Mouse (Mus musculus): Measurements from ENCODE around the gene Nosip. TPM values are rescaled to one million over a fixed set of nuclear protein-coding genes. Genes with fewer than 3 reads are reported as not detected.

The Nosip gene
- total RNA-seq, 2 experiments from 2014 or later = 47.3 to 48.3 TPM

DNA sequence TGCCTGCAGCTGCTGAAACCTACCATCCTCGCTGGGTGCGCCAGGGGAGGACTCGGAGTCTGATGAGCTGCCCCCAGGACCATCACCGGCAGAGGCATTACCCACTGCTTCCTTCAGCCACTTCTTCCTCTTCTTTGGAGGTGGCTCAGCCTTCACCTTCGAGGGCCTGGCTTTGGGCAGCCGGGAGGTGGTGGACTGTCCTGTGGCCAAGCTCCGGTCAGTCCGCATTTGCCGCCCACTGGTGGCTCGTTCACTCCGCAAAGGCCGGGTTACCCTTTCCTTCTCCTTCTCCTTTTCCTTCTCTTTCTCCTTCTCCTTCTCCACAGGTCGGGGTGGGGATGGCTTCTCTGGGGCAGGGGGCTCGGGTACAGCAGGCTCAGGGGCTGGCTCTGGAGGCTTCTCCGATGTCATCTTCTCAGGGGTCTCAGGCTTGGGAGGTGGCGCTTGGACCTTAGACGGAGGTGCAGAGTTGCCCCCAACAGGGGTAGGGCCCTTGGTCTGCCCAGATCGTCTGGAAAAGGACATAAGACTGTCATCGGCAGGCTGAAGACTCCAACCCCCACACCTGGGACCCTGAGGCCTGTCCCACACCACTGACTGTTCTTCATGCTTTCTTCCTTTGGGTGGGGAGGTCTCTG, 28.4 kb upstream of the Nosip start:
- DNase-seq (ENCODE audit: low spot score in 2 of 2) = no peak

GRCm38 (mm10) chr7:45035631-45036030, 26.6 kb upstream of the Nosip start:
- no peak for DNase-seq (ENCODE audit: low spot score in 2 of 2)

- DNase-seq (ENCODE audit: low spot score in 2 of 2) = no peak
Observed at GRCm38 (mm10) chr7:45036702-45037101, 25.5 kb upstream of the Nosip start.

- peak in 1 of 2 experiments; percentile 58 for DNase-seq (ENCODE audit: low spot score in 2 of 2)
Observed at GRCm38 (mm10) chr7:45037720-45038361, 24.4 kb upstream of the Nosip start.

- DNase-seq (ENCODE audit: low spot score in 2 of 2) = no peak
Observed at GRCm38 (mm10) chr7:45038411-45038810, 23.8 kb upstream of the Nosip start.

DNA sequence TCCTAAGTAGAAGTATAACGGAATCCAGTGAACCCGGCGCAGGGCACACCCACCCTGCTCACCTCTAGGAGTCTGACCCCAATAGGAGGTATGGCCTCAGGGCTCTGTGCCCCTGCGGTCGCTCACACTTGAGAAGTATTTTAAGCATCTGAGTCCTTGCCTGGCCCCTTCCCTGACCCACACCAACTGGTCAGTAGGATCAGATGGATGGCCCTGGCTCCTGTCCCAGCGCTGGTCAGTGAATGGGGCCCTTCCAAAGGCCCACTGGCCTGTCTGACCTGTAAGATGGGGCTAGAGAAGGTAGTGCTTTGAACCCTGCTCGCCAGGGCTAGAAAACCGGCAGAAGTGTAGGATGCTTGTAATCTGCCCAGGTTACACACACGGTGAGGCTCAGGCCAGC, 21.4 kb upstream of the Nosip start:
- DNase-seq (ENCODE audit: low spot score in 2 of 2) = no peak

DNA sequence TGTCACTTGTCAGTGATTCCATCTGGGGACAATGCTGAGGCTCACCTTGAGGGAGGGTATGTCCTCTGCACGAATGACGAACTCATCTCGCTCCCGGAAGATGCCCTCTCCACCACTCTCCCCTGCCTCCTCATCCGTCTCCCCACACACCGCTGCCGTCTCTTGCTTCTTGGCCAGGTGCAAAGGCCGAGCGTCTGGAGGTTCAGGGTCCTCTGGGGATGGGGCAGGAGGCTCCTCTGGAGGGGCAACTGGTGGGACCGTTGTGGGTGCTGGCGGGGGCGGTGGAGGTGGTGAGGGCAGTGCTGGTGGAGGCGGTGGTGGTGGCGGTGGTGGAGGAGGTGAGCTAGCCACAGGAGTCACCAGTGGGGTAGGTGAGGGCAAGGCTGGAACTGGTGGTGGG, 18.9 kb upstream of the Nosip start:
- no peak for DNase-seq (ENCODE audit: low spot score in 2 of 2)

DNA sequence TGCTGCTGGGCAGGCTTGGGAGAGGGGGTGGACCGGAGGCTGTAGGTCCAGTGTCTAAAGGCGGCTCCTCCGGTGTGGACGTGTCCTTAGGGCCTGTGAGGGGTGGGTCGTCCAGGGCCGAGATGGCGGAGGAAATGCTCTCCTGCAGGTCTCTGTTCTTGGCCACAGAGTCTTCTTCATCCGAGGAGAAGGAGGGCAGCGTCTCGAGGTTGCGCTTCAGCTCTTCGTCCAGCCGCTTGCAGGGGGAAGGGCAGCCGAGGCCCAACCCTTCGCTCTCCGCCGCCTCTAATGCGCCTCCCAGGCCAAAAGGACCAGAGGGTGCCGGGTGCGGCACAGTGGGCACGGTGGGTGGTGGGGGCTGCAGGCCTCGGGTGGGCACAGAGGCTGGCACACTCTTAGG, 16.5 kb upstream of the Nosip start:
- DNase-seq (ENCODE audit: low spot score in 2 of 2) = no peak

GRCm38 (mm10) chr7:45046853-45047350, 15.3 kb upstream of the Nosip start:
- no peak for DNase-seq (ENCODE audit: low spot score in 2 of 2)

- no peak for DNase-seq (ENCODE audit: low spot score in 2 of 2)
Observed at GRCm38 (mm10) chr7:45047491-45047890, 14.7 kb upstream of the Nosip start.

DNA sequence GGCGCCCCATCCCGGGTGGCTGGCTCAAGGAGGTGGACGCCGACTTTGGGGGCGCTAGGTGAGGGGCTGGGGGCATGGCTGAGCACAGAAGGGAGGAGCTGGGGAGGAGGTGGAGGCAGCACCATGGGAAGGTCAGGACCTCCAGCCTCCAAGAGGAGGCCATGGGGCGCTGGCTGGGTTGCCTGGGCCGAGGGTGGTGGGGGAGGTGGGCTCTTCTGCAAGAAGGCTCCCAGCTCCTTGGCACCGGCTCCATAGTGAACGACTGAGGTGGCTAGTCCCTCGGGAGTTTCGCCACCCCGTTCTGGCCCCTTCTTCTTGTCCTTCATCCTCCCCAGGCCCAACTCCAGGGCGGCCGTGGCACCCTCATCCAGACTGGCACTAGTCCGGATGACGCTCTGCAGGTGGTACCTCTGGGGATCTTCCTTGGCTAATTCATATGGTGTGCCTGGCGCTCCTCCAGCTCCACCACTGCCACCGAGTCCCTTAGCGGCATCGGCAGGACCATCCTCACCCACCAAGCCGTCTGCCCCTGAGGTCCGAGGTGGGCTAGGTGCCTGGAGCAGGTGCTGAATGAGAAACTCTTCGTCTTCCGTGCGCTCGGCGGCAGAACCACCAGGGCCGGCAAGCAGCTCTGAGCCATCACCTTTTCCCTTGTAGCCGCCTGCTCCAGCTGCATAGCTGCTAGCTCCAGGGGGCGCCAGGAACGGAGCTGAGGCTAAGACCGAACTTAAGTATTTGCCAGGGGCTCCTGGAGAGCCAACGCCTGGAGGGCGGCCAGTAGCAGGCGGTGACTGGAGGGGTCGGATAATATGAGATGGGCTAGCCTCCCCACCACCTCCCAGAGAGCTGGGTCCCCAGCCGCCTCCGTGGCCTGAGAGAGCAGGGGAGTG, 14.0 kb upstream of the Nosip start:
- DNase-seq (ENCODE audit: low spot score in 2 of 2) = no peak

DNA sequence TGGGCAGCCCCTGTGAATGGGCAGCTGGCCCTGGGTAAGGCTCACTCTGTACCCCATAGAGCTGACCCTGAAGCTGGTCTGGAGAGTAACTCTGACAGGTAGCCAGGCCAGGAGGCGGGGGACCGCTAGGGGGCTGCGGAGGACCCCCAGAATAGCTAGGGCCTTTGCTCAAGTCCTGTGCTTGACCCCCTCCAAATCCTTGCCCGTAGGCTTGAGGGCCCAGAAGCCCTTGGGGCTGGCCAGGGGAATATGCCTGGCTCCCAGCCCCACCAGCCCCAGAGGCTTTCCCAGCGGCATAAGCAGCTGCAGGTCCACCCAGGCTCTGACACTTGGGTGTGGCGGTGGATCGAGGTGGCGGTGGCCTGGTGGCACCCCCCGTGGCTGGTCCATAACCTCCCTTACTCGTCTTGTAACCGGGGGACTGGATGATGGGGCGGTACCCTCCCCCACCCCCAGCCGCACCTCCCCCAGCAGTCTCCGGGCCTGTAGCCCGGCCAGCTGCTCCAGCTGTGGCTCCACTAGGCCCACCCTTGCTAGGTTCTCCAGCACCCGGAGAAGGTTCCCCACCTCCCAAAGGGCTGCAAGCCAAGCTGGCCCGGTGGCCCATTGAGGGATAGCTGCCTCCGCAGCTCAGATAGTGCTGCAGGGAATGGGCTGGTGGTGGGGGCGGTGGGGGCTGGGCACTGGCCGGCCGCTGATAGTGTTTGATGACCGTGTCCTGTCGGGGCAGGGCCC, 13.1 kb upstream of the Nosip start:
- peak in 1 of 2 experiments; percentile 31 for DNase-seq (ENCODE audit: low spot score in 2 of 2)

- peak; percentile 63 to 83 for DNase-seq (ENCODE audit: low spot score in 2 of 2)
Observed at GRCm38 (mm10) chr7:45050945-45051600, 11.2 kb upstream of the Nosip start.

DNA sequence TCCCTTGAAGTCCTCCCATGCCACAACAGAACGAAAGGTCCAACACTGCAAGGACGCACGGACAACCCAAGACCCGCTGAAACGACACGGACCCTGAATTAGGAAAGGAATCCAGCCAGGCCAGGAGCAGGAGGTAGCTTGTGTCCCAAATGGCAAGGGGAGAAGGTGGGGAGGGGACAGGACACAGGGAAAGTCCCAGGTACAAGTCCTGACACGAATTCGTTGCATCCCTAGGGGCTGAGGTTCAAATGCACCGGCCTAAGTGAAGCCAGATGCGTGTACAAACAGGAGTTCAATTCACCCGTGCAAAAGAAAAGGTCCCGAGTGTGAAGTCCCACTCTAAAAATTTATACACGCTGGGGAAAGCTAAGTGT, 10.6 kb upstream of the Nosip start:
- no peak for DNase-seq (ENCODE audit: low spot score in 2 of 2)

DNA sequence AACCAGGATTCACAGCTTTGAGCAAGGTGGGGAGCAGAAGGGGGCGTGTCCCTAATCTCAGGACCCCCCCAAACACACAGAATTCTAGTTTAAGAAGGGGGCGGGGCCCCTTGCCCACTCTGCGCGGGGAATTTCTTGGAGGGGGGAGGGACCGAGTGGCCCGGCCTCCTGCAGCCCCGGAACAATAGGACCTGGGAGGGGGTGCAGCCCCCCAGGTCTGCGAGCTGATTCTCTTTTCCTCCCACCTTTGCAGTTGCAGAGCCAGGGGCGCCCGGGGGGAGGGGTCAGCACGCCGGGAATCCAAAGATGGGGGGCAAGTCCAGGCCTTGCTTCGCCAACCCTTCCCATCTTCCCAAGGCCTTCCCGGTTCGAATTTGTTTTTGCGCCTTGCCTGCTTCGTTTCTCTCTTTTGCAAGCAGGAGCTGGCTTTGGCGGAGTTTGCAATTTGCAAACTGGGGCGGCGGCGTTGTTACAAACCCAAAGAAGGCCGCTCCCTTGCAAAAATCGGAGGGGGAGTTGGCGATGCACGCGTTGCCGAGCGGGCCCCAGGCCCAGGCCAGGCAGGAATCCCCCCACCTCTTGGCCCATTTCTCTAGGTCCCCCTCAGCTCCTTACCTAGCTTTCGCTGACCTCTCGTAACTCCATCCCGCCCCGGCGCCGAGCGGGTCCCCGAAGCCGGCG, 9.9 kb upstream of the Nosip start:
- peak in 1 of 2 experiments; percentile 53 for DNase-seq (ENCODE audit: low spot score in 2 of 2)

DNA sequence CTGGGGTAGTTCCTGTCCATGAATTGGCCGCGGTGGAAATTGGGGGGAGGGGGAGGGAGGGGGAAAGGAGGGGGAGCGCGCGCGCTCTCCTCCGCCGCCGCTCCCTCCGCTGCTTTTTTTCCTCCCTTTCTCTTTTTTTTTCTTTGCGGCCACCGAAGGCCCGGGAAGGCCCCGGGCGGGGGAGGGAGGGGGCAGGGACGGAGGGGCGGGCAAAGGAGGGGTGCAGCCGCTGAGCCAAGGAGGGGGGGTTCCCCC, 9.4 kb upstream of the Nosip start, which contains the start of gene Prr12:
Gene Prr12 (minus strand): TSS at position 20 of the 255 bp plus-strand sequence.
- no peak for DNase-seq (ENCODE audit: low spot score in 2 of 2)

GRCm38 (mm10) chr7:45053117-45053930, 8.9 kb upstream of the Nosip start:
- DNase-seq (ENCODE audit: low spot score in 2 of 2) = peak in 1 of 2 experiments; percentile 80

DNA sequence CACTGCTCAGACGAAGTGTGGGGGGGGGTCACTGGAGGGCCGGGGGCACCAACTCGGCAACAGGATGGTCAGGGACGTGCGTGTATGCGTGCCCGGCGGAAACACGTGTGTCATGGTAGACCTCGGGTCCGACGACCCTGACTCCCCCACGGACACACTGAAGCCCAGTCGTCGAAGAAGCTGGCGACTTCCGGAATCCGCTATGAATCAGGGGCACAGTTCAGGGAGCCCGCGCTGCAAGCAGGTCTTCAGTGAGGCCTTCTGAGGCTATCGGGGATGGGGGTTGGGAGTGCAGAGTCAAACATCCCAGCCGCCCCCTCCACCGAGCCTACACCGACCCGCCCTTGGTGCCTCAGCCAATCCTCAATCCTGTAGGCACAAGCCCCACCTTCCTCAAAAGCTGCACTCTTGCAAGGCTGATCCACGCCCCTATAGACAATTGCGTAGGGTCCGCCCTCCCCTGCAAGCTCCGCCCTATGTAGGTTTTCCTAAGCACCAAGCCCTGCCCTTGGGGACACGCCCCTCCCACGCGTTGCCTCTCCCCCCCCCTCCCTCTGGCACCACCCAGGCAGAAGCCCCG, 8.2 kb upstream of the Nosip start:
- peak; percentile 78 to 90 for DNase-seq (ENCODE audit: low spot score in 2 of 2)
